Mouse (Mus musculus) olfactory bulb, adult 2 months (tissue): Measurements from ENCODE around the gene Helz2.

Source experiments
- CTCF ChIP-seq: fragments of 200-500 bp; IDR thresholded peaks from 2 replicates; pipeline ENCODE4 v1.5.1; 2012; ENCODE audit warnings: low read depth, mild to moderate bottlenecking, low read length, moderate library complexity; ENCODE audit not compliant: insufficient read depth
- POLR2A ChIP-seq: fragments of 200-500 bp; IDR thresholded peaks from 2 replicates; pipeline ENCODE4 v1.6.1; 2012; ENCODE audit warnings: mild to moderate bottlenecking, low read depth, low read length, moderate library complexity; ENCODE audit not compliant: insufficient read depth

- TF ChIP-seq POLR2A, result peak; percentile 34; the same call in 1 of the 2 replicates
- peak; percentile 7; the same call in 1 of the 2 replicates for TF ChIP-seq CTCF
These were observed 54.5 kb downstream of the Helz2 start, which contains the start of gene Ppdpf for GRCm38 (mm10) chr2:181187121-181188000.
